Mouse (Mus musculus): ENCODE measurements around the gene Rgl1. TPM values are rescaled to one million over a fixed set of nuclear protein-coding genes. Genes with fewer than 3 reads are reported as not detected.
"Not testable (repeated sequence)": the region's sequence is repeated elsewhere in the genome, so short reads cannot be mapped to it uniquely, and the experiment has no call there.

The Rgl1 gene
- total RNA-seq, 1 experiment from 2014 or later: 7.3 TPM

DNA sequence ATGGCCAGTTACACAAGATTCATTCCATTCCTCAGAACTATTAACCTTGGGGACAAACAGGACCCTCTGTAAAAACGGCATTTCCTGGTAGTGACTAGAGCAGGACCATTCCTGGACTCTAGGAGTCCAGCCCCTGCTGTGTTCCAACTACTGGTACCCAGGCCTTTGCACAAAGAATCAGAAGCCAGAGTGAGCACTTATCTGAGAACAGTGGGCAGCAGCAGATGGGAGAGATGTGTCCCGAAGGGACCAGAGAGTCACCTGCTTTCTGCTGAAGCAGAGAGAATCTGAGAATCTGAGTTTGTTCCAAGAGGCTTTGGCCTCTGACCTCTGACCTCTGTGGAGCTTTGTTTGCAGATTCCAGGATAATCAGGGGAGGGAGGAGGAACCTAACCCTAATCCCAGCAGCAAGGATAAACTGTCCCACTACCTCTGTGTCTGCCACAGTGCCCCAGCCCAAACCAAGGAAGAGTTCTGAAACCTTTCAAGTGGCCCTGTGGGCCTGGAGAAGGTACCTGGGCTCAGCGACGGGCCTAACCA lies 22.0 kb upstream of the Rgl1 start:
- no peak for ATAC-seq (replicated peaks; ENCODE audit: insufficient number of reproducible peaks, low FRiP score, low TSS enrichment, poor library complexity, severe bottlenecking)

DNA sequence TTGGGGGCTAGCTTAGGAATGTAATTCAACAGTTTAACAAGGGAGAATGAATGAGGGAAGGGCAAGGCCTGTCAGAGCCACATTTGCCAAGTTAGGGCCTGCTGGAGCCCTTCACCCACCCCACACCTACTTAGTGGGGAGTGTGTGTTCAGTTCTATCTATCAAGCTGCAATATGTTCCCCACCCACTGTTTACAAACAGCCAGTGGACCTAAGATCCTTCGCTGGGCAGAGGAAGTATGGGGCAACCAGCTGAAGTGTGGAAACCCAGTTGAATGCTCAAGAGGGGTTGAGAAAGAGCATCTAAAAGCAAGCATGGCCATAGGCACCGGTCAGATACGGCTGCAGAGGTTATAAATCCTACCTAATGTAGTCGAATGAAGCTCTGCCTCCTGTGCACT lies 20.8 kb upstream of the Rgl1 start:
- peak; percentile 82 for ATAC-seq (replicated peaks; ENCODE audit: insufficient number of reproducible peaks, low FRiP score, low TSS enrichment, poor library complexity, severe bottlenecking)

DNA sequence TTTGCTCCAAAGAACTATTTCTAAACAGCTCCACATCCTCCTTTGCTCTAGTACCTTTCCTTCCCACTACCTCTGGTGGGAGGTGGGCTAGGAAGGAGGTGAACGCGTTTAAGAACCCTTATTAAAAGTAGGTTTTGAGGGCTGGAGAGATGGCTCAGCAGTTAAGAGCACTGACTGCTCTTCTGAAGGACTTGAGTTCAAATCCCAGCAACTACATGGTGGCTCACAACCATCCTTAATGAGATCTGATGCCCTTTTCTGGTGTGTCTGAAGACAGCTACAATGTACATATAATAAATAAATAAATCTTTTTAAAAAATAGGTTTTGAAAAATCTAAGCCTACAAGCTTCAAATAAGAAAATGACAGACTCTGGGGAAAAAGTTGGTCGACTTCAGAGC lies 19.3 kb upstream of the Rgl1 start:
- not testable (repeated sequence) for ATAC-seq (replicated peaks; ENCODE audit: insufficient number of reproducible peaks, low FRiP score, low TSS enrichment, poor library complexity, severe bottlenecking)

DNA sequence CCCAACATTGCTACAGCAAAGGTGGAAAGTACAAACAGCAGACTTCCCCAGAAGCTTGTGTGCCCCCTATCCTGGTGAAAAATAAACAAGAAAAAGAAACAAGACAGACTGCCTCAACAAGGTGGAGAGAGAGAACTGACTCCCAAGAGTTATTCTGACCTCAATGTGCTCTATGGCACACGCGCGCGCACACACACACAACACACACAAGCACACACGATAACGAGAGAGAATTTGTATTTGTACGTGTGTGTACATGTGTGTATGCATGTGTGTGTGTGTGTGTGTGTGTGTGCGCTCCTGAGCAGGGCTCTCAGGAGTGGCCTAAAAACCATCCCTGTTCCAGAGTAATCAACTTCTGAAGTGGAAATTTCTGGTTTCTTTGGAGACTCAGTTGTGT lies 18.5 kb upstream of the Rgl1 start:
- no peak for ATAC-seq (replicated peaks; ENCODE audit: insufficient number of reproducible peaks, low FRiP score, low TSS enrichment, poor library complexity, severe bottlenecking)

DNA sequence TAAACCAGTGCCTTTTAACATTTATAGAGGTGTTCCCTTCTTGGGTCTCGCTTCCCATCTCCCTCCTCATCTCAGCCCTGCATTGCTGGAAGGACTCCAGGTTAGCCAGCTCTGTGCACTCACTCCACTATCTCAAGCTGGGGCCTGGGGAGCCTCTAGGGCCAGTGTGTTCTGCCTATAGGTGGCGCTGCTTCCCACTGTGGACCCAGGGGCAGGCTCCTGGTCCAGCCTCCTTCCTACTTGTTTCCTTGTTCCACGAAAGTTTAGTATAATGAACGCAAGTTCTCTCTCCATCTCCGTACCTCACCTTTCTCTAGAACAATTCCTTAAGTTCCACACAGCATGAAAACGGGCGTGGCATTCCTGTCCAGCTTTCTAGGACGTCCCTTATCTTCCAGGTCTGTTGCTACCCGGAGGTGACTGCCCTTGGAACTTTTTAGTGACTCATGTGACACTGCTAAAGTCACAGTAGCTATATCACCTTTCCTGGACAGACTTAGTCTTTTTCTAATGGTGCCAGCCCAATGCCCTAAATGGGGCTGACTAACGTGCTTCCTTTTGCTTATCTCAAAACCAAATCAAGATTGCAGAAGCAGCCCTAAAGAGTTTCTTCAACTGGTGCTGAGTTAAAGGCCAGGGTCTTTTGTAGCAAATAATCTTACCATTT lies 13.1 kb upstream of the Rgl1 start:
- ATAC-seq (replicated peaks; ENCODE audit: insufficient number of reproducible peaks, low FRiP score, low TSS enrichment, poor library complexity, severe bottlenecking): peak; percentile 69

DNA sequence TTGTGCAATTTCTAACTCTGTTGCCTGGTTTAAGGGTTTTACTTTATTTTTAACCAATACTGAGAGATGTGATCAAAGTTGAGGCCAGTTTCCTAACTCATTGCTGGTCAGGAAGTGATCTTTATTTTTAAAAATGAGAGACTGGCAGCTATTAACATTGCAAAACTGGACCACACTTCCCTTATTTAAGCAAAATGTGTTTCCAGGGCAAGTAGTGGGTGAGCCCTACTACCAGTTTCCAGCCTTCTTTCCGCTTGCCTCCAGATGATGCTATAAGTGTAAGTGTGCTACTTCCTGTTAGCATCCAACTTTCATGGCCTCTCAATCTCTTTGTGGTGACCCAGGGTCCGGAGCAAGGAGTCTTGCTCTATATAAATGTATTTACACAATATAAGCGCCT lies 8.4 kb upstream of the Rgl1 start:
- ATAC-seq (replicated peaks; ENCODE audit: insufficient number of reproducible peaks, low FRiP score, low TSS enrichment, poor library complexity, severe bottlenecking): peak; percentile 74

DNA sequence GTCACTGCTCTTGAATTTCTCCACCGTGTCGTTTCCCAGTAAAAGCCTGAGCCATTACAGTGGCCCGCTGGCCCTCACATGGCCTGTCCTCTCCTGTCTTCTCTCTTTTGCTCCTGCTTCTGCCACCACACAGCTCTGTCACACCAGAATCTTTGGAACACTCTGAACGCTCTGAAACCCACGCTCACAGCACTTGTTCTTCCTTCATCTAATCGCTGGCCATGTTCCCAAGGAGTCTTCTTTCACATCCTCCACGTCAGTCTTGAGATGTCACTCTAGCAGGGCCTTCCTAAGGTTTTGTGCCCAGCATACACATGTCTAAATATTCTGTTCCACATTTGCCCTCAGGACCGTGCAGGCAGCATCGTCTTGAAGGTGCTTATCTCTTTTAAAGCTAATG lies 4.9 kb upstream of the Rgl1 start:
- ATAC-seq (replicated peaks; ENCODE audit: insufficient number of reproducible peaks, low FRiP score, low TSS enrichment, poor library complexity, severe bottlenecking): no peak

DNA sequence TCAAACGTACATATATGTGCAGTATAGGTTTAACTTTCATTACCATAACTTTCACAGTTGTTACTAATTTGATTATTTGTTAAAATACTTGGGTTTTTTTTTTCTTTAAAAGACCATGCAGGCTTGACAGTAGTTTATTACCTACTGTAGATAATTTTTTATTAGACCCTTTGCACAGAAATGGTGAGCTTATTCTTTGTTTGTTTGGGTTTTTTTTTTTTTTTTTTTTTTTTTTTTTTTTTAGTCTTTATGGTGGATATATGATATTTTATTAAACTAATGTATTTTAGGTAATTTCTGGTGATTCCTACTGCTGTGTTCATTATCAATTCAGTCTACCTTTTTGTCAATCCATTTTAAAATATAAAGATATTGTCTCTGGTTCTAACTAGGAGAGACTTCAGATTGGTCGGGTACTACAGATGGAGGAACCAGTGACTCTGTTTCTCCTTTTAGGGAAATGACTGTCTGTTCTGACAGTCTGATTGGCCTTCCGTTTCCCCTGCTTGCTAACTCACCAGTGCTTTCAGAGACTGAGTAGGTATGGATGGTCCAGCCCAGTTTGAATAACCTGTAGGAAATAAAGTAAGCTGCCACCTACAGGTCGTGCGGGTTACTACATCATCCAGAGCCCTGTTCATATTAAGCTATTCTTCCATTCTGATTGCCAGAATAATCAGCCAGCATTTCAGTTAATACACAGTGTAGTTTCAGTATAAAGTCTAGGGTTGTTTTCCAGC lies 1.8 kb upstream of the Rgl1 start:
- ATAC-seq (replicated peaks; ENCODE audit: insufficient number of reproducible peaks, low FRiP score, low TSS enrichment, poor library complexity, severe bottlenecking): peak; percentile 70

DNA sequence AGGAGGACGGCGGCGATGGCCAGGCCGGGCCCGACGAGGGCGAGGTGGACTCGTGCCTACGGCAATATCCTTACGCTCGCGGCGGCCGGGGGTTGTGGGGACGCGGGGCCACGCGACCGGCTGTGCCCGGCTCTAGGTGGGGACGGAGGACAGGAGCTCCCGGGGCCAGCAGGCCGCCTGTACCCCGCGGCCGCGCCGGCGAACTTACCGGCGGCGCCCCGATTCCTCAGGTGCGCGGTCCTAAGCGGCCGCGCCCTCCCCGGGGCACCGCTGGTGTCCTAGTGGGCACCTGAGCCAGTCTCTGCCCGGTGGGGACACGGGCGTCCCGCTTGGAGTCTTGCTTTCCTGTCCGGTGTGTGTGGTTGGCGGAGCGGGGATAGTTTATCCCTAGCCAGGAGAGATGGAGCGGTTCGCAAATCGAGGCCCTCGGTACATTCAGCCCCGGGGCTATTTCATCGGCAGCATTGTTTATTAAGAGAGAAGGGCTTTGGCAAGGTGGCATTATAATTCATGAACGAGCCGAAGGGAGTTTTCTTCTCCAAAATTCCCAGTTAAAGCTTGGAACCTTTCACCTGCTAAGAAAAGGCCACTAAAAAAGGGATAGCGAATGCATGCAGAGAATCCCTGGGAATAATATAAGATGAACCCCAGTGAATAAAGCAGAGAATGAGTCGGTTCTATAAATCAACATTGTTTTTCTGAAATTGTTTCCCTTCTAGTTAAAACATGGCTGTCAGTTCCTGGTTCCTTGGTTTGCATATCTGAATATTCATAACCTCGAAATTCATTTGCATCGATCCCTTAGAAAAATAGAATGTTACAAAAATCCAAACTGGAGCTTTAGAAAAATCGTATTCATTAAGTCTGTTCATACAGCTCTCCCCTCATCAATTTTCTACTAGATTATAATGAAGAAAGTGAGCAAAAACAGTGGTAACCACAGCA lies 925 bp upstream of the Rgl1 start:
- ATAC-seq (replicated peaks; ENCODE audit: insufficient number of reproducible peaks, low FRiP score, low TSS enrichment, poor library complexity, severe bottlenecking): no peak

DNA sequence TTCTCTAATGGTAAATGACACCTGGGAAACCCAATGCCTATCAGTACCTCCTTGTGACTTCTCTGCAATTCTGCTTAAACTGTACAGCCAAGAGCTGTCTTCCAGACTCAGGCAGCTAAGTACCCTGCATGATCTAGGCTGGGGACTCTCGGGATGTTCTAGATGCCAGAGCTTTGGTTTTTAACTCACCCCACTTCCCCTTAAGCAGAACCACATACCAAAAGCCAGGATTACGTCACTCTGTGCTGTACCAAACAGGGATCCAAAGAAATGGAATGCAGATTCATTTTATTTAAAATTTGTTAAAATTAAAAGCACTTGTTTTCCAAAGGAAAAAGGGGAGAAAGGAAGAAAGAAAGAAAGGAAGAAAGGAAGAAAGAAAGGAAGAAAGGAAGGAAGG lies 4.4 kb downstream of the Rgl1 start:
- no peak for ATAC-seq (replicated peaks; ENCODE audit: insufficient number of reproducible peaks, low FRiP score, low TSS enrichment, poor library complexity, severe bottlenecking)

DNA sequence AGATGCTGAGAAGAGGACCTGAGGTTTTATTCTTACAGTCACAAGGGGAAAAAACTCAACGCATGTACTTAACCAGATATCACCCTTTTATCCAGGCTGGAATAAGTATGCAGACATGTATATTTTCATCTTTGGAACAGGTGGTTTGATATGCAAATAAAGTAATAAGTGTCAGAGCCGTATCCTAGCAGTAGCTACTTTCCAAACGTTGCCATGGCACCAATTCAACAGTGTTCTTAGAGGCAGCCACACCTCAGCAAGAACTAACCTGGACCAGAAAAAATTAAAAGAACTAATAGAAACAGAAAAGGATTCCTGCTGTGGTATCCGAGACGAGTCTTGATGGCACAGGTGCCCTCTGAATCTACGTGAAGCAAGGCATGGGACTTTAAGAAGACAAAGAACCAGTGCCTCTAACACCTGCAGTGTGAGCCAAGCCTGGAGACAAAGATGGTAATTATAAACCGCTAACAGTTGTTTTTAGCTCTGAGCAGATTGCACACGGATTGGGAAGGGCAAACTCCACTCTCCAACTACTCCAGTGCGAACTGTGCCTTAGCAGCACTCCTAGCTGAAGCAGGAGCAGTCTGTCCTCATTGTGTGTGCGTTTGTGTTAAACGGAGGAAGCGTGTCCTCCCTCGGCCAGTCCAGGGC lies 15.7 kb downstream of the Rgl1 start, which contains the start of gene Apobec4:
Apobec4 (plus strand) TSS at position 240 of the 654 bp plus-strand sequence.
- no peak for ATAC-seq (replicated peaks; ENCODE audit: insufficient number of reproducible peaks, low FRiP score, low TSS enrichment, poor library complexity, severe bottlenecking)

DNA sequence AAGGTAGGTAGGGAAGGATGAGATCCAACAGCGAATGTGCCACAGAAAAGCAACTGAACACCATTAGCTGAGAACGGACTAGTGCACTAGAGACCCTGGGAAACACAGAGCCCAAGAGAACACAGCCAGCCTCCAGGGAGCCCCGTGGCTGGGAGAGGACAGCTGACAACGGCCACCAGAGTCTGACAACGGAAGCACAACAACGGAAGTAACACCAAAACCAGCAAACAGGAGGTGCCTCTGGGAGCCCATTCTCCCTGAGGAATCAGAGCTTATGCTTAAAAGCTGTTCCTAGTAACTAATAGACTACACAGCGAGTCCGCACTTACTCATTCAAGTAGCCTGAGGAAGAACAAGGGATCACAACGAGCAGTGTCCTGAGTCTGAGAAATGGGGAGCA lies 16.9 kb downstream of the Rgl1 start:
- no peak for ATAC-seq (replicated peaks; ENCODE audit: insufficient number of reproducible peaks, low FRiP score, low TSS enrichment, poor library complexity, severe bottlenecking)

DNA sequence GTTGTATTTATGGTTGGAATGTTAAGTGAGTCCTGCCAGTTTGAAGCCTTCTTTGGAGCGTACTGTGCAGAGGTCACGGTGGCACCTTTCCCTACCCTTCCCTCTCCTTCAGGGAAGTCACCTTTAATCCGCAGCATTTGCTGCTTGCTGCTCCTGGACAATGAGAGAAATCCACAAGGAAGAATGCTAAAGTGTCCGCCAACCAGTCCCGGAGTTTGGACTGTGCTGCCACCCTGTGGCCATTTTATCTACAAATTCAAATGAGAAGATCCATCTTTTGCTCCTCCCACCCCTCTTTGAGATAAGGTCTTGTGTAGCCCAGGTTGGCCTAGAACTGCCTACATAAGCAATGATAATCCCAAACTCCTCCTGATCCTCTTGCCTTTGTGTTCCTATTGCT lies 19.7 kb downstream of the Rgl1 start:
- peak; percentile 79 for ATAC-seq (replicated peaks; ENCODE audit: insufficient number of reproducible peaks, low FRiP score, low TSS enrichment, poor library complexity, severe bottlenecking)

DNA sequence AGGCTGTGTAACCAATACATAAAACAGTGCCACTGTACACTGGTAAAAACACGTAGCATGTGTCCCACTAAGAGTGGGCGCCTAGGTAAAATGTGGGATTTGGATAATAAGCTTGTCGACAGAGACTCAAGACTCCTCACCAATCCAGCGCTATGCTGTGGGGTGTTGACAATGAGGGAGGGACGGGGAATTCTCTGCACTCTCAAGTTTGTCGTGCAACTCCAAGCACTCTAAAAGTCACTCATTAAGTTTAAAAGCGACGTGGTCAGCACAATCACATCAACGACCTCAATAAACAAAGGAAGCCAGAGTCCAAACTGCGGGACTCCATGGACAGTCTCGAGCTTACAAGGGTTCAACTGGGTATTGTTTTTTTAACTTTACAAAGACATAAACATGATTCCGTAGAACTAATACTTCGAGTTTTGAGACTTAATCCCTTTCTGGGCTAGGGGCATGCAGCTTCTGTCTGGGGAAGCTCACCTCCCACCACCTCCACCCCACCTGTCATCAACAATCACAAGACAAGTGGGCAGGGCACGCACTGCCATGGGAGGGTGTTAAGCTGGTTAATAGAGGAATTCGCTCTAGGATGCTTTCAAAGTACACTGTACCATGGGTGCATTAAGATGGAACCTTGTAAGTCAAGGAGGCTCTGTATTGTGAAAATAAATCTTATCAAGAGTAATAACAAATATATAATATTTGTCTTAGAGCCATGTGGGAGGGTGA lies 22.9 kb downstream of the Rgl1 start:
- no peak for ATAC-seq (replicated peaks; ENCODE audit: insufficient number of reproducible peaks, low FRiP score, low TSS enrichment, poor library complexity, severe bottlenecking)

DNA sequence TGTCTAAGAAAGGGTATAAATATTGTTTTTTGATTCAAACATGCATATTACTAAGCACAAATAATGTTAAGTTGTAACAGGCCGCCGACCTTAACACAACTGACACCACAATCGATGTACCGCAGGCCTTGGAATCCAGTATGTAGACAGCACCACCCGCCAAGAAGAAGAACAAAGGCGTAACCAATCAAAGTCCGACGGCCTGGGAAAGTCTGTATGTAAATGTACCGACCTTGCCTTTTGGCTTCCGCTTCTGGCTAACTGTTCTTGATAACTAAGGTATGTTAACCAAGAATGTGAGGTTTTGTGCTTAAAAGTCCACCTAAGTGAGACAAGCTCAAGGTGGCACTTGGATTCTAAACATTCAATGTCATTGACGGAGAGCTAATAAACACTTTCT lies 26.8 kb downstream of the Rgl1 start:
- no peak for ATAC-seq (replicated peaks; ENCODE audit: insufficient number of reproducible peaks, low FRiP score, low TSS enrichment, poor library complexity, severe bottlenecking)

DNA sequence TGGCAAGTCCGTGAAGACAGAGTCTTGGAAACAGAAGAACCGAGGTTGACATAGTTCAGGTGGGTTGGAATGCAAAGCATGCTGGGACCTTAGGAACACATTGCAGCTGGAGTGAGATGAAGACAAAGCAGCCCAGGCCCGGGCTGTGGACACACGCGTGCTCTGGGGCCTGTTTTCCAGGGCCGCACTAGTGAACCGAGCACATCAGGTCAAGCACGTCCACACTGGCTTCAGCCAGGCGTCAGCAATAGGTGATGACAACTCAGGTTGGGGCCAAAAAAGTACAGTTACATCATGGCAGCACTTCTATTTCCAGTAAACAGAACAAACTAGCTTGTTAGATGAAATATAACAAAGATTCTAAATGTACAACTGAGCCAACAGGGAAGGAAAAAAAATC lies 27.4 kb downstream of the Rgl1 start:
- ATAC-seq (replicated peaks; ENCODE audit: insufficient number of reproducible peaks, low FRiP score, low TSS enrichment, poor library complexity, severe bottlenecking): no peak

DNA sequence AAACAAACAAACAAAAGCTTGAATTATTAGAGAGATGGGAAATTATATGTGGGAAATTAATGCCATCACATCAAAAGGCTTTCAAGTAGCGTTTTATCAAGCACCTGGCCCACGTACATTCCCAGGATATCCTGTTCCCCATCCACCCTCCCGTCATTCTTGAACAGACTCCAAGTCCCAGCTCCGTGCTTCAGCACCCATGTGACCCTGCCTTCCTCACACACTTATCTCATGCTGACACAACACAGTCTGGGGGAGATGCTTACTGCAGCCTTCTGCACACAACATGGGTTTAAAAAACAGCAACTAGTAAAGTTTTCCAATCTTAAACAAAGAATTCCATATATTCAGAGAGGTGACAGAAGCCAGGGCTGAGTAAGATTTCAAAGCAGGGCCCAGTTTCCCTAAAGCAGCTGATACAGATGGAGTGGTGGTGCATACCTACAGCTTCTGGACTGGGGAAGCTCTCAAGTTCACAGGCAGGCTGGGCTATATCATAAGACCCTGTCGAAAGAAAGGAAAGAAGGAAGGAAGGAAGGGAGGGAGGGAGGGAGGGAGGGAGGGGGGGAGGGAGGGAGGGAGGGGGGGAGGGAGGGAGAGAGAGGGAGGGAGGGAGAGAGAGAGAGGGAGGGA lies 38.4 kb downstream of the Rgl1 start:
- no peak for ATAC-seq (replicated peaks; ENCODE audit: insufficient number of reproducible peaks, low FRiP score, low TSS enrichment, poor library complexity, severe bottlenecking)

DNA sequence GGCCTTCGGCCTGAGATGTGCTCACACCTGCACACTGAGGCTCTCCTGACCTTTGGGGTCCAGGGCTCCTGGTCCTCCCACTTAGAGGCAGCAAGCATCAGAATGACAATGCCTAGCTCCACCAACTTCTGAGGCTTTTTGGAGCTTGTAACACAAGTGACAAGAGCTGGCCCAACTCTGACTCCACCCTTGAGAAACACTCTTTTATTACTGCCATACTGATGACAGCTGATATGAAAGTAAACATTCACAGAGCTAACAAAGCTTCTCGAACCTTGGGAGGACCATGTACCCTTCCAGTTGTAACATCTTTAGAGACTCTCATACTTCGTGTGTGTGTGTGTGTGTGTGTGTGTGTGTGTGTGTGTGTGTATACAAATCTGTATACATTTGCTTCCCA lies 40.1 kb downstream of the Rgl1 start:
- ATAC-seq (replicated peaks; ENCODE audit: insufficient number of reproducible peaks, low FRiP score, low TSS enrichment, poor library complexity, severe bottlenecking): no peak

Measured in monocyte, adult 5-6 weeks (primary cell).